Mouse (Mus musculus): ENCODE results near the gene Olfr646. TPM values are rescaled to one million over a fixed set of nuclear protein-coding genes. Genes with fewer than 3 reads are reported as not detected.

Olfr646 gene
- polyA plus RNA-seq, 1 experiment from 2014 or later = not detected

Other genes starting within 250 kb of the Olfr646 start
- gene Olfr66, start 218.6 kb upstream of the Olfr646 start, polyA plus RNA-seq (2016; fragmentation: Nextera tagmentation; extraction: Ambion mirVana) = not detected in 2 replicates
- gene Olfr64, start 210.4 kb upstream of the Olfr646 start, polyA plus RNA-seq (2016; fragmentation: Nextera tagmentation; extraction: Ambion mirVana) = not detected in 2 replicates
- not detected in 2 replicates for gene Olfr65, start 201.4 kb upstream of the Olfr646 start, polyA plus RNA-seq (2016; fragmentation: Nextera tagmentation; extraction: Ambion mirVana)
- gene Olfr631, start 176.0 kb upstream of the Olfr646 start, polyA plus RNA-seq (2016; fragmentation: Nextera tagmentation; extraction: Ambion mirVana) = not detected in 2 replicates
- not detected in 2 replicates for gene Olfr632, start 170.5 kb upstream of the Olfr646 start, polyA plus RNA-seq (2016; fragmentation: Nextera tagmentation; extraction: Ambion mirVana)
- gene Olfr633, start 160.4 kb upstream of the Olfr646 start, polyA plus RNA-seq (2016; fragmentation: Nextera tagmentation; extraction: Ambion mirVana) = not detected in 2 replicates
- not detected in 2 replicates for gene Olfr635, start 133.7 kb upstream of the Olfr646 start, polyA plus RNA-seq (2016; fragmentation: Nextera tagmentation; extraction: Ambion mirVana)
- not detected in 2 replicates for gene Olfr638, start 106.1 kb upstream of the Olfr646 start, polyA plus RNA-seq (2016; fragmentation: Nextera tagmentation; extraction: Ambion mirVana)
- gene Olfr639, start 87.6 kb upstream of the Olfr646 start, polyA plus RNA-seq (2016; fragmentation: Nextera tagmentation; extraction: Ambion mirVana) = 0.04 TPM in 1 of 2 replicates, not detected in the other
- not detected in 2 replicates for gene Olfr640, start 79.3 kb upstream of the Olfr646 start, polyA plus RNA-seq (2016; fragmentation: Nextera tagmentation; extraction: Ambion mirVana)
- not detected in 2 replicates for gene Olfr641, start 69.4 kb upstream of the Olfr646 start, polyA plus RNA-seq (2016; fragmentation: Nextera tagmentation; extraction: Ambion mirVana)
- not detected in 2 replicates for gene Olfr642, start 52.2 kb upstream of the Olfr646 start, polyA plus RNA-seq (2016; fragmentation: Nextera tagmentation; extraction: Ambion mirVana)
- gene 4930516K23Rik, start 43.4 kb upstream of the Olfr646 start, polyA plus RNA-seq (2016; fragmentation: Nextera tagmentation; extraction: Ambion mirVana) = not detected in 2 replicates
- not detected in 2 replicates for gene Olfr644, start 33.0 kb upstream of the Olfr646 start, polyA plus RNA-seq (2016; fragmentation: Nextera tagmentation; extraction: Ambion mirVana)
- not detected in 2 replicates for gene Olfr645, start 19.4 kb upstream of the Olfr646 start, polyA plus RNA-seq (2016; fragmentation: Nextera tagmentation; extraction: Ambion mirVana)
- gene Ubqln5, start 25.0 kb downstream of the Olfr646 start, polyA plus RNA-seq (2016; fragmentation: Nextera tagmentation; extraction: Ambion mirVana) = not detected in 2 replicates
- gene Olfr643, start 32.5 kb downstream of the Olfr646 start, polyA plus RNA-seq (2016; fragmentation: Nextera tagmentation; extraction: Ambion mirVana) = not detected in 2 replicates
- not detected in 2 replicates for gene Ubqln3, start 38.4 kb downstream of the Olfr646 start, polyA plus RNA-seq (2016; fragmentation: Nextera tagmentation; extraction: Ambion mirVana)
- gene Ubqlnl, start 45.7 kb downstream of the Olfr646 start, polyA plus RNA-seq (2016; fragmentation: Nextera tagmentation; extraction: Ambion mirVana) = not detected in 2 replicates
- not detected in 2 replicates for gene Olfm5, start 60.0 kb downstream of the Olfr646 start, polyA plus RNA-seq (2016; fragmentation: Nextera tagmentation; extraction: Ambion mirVana)
- 0.41 and 0.51 TPM in 2 replicates for gene Olfr648, start 78.5 kb downstream of the Olfr646 start, polyA plus RNA-seq (2016; fragmentation: Nextera tagmentation; extraction: Ambion mirVana)
- not detected in 2 replicates for gene Olfr649, start 91.1 kb downstream of the Olfr646 start, polyA plus RNA-seq (2016; fragmentation: Nextera tagmentation; extraction: Ambion mirVana)
- gene Trim6, start 113.9 kb downstream of the Olfr646 start, polyA plus RNA-seq (2016; fragmentation: Nextera tagmentation; extraction: Ambion mirVana) = 0.62 and 1.1 TPM in 2 replicates
- gene Trim34a, start 139.6 kb downstream of the Olfr646 start, polyA plus RNA-seq (2016; fragmentation: Nextera tagmentation; extraction: Ambion mirVana) = 0.53 and 1.1 TPM in 2 replicates
- gene Trim5, start 183.2 kb downstream of the Olfr646 start, polyA plus RNA-seq (2016; fragmentation: Nextera tagmentation; extraction: Ambion mirVana) = 0.05 TPM in 1 of 2 replicates, not detected in the other
- gene Trim12a, start 210.6 kb downstream of the Olfr646 start, polyA plus RNA-seq (2016; fragmentation: Nextera tagmentation; extraction: Ambion mirVana) = 1.4 and 1.9 TPM in 2 replicates
- not detected in 2 replicates for gene Trim34b, start 224.6 kb downstream of the Olfr646 start, polyA plus RNA-seq (2016; fragmentation: Nextera tagmentation; extraction: Ambion mirVana)
- gene Trim12c, start 248.5 kb downstream of the Olfr646 start, polyA plus RNA-seq (2016; fragmentation: Nextera tagmentation; extraction: Ambion mirVana) = 0.55 and 0.83 TPM in 2 replicates

All from forebrain, embryonic 12.5 days (tissue).